Mouse (Mus musculus): Measurements from ENCODE around the gene Sncg. TPM values are rescaled to one million over a fixed set of nuclear protein-coding genes. Genes with fewer than 3 reads are reported as not detected.
"Not testable (repeated sequence)": the region's sequence is repeated elsewhere in the genome, so short reads cannot be mapped to it uniquely, and the experiment has no call there.

Sncg gene
- polyA plus RNA-seq, 1 experiment from 2014 or later: 37.4 TPM

GRCm38 (mm10) chr14:34364254-34365146 is 10.1 kb downstream of the Sncg start:
- H3K4me3 ChIP-seq (replicated peaks): peak overlapping the region; percentile 37
- ATAC-seq; H3K27ac ChIP-seq; H3K36me3 ChIP-seq; H3K27me3 ChIP-seq (replicated peaks); H3K9me3 ChIP-seq: not testable (repeated sequence)
- peak overlapping the region; percentile 90 for H3K4me2 ChIP-seq (replicated peaks)
- WGBS: 86% methylated on average over 15 of the region's 15 CpGs
- peak overlapping the region; percentile 46; the same call in 1 of the 2 replicates for H3K9ac ChIP-seq
- H3K4me1 ChIP-seq (replicated peaks): peaks cover 13% of the 10 kb centered on the region

- Histone ChIP-seq H3K9ac (peak overlapping the region; percentile 46), H3K4me1 (replicated peaks) (peaks cover 13% of the 10 kb centered on the region), H3K9me3 (no peaks in the 10 kb centered on the region), H3K27me3 (replicated peaks) (no peaks in the 10 kb centered on the region), H3K4me3 (replicated peaks) (peak overlapping the region; percentile 37), H3K27ac (no peak overlapping the region), H3K36me3 (no peaks in the 10 kb centered on the region), H3K4me2 (replicated peaks) (peak overlapping the region; percentile 90)
- 7% methylated on average over 32 of the region's 32 CpGs for WGBS
- ATAC-seq: peak; percentile 93
Measured at GRCm38 (mm10) chr14:34363490-34364253, 10.9 kb downstream of the Sncg start.

- ATAC-seq: peak; percentile 59
- H3K27me3 ChIP-seq (replicated peaks): no peaks in the 10 kb centered on the region
- peaks cover 13% of the 10 kb centered on the region for H3K4me1 ChIP-seq (replicated peaks)
- peak overlapping the region; percentile 90 for H3K4me2 ChIP-seq (replicated peaks)
- no peaks in the 10 kb centered on the region for H3K9me3 ChIP-seq
- H3K36me3 ChIP-seq: no peaks in the 10 kb centered on the region
- WGBS: 35% methylated on average over 18 of the region's 18 CpGs
- H3K4me3 ChIP-seq (replicated peaks): peak overlapping the region; percentile 37
- H3K9ac ChIP-seq: no peak overlapping the region
- no peak overlapping the region for H3K27ac ChIP-seq
Measured at GRCm38 (mm10) chr14:34362726-34363445, 11.7 kb downstream of the Sncg start.

- Histone ChIP-seq H3K9ac (no peak overlapping the region), H3K4me1 (replicated peaks) (peaks cover 13% of the 10 kb centered on the region), H3K36me3 (no peaks in the 10 kb centered on the region), H3K27ac (no peak overlapping the region), H3K27me3 (replicated peaks) (no peaks in the 10 kb centered on the region), H3K9me3 (no peaks in the 10 kb centered on the region), H3K4me2 (replicated peaks) (no peak overlapping the region), H3K4me3 (replicated peaks) (no peak overlapping the region)
- 44% methylated on average over 4 of the region's 4 CpGs for WGBS
- no peak for ATAC-seq
Measured at GRCm38 (mm10) chr14:34362135-34362534, 12.5 kb downstream of the Sncg start.

GRCm38 (mm10) chr14:34360251-34360650 is 14.3 kb downstream of the Sncg start:
- H3K4me3 ChIP-seq (replicated peaks): no peak overlapping the region
- no peak overlapping the region for H3K9ac ChIP-seq
- WGBS: 41% methylated on average over 6 of the region's 6 CpGs
- H3K27me3 ChIP-seq (replicated peaks): no peaks in the 10 kb centered on the region
- H3K4me2 ChIP-seq (replicated peaks): no peak overlapping the region
- H3K27ac ChIP-seq: no peak overlapping the region
- no peaks in the 10 kb centered on the region for H3K36me3 ChIP-seq
- no peaks in the 10 kb centered on the region for H3K9me3 ChIP-seq
- ATAC-seq: no peak
- peaks cover 13% of the 10 kb centered on the region for H3K4me1 ChIP-seq (replicated peaks)

- 49% methylated on average over 5 of the region's 5 CpGs for WGBS
- Histone ChIP-seq H3K4me1 (replicated peaks) (peaks cover 13% of the 10 kb centered on the region), H3K4me2 (replicated peaks) (no peak overlapping the region)
Measured at GRCm38 (mm10) chr14:34359676-34360244, 14.8 kb downstream of the Sncg start.

GRCm38 (mm10) chr14:34357671-34358455 is 16.7 kb downstream of the Sncg start:
- no peak overlapping the region for H3K4me2 ChIP-seq (replicated peaks)
- no peak overlapping the region for H3K4me3 ChIP-seq (replicated peaks)
- ATAC-seq: no peak
- no peak overlapping the region for H3K9ac ChIP-seq
- 0 out of 2 replicates have a peak, but pooled peaks cover 4% of the 10 kb centered on the region for H3K4me1 ChIP-seq (replicated peaks)
- 72% methylated on average over 7 of the region's 7 CpGs for WGBS
- no peaks in the 10 kb centered on the region for H3K36me3 ChIP-seq
- H3K27me3 ChIP-seq (replicated peaks): no peaks in the 10 kb centered on the region
- no peaks in the 10 kb centered on the region for H3K9me3 ChIP-seq
- H3K27ac ChIP-seq: no peak overlapping the region

More at GRCm38 (mm10) chr14:34359676-34360244, 14.8 kb downstream of the Sncg start:
- Histone ChIP-seq H3K4me3 (replicated peaks) (no peak overlapping the region), H3K27ac (no peak overlapping the region), H3K27me3 (replicated peaks) (no peaks in the 10 kb centered on the region), H3K36me3 (no peaks in the 10 kb centered on the region), H3K9me3 (no peaks in the 10 kb centered on the region), H3K9ac (no peak overlapping the region)
- no peak for ATAC-seq

- WGBS: 71% methylated on average over 6 of the region's 6 CpGs
- Histone ChIP-seq H3K4me2 (replicated peaks) (no peak within 1 kb of the TSS), H3K27ac (no peak within 1 kb of the TSS), H3K27me3 (replicated peaks) (no peaks in the 10 kb centered on the region), H3K9ac (no peak within 1 kb of the TSS), H3K4me3 (replicated peaks) (no peak within 1 kb of the TSS), H3K9me3 (no peaks in the 10 kb centered on the region), H3K4me1 (replicated peaks) (no peaks in the 10 kb centered on the region), H3K36me3 (no peaks in the 10 kb centered on the region)
- no peak for ATAC-seq
Measured at GRCm38 (mm10) chr14:34355301-34355700, 19.3 kb downstream of the Sncg start, which contains the start of gene Fam25c. Fam25c (minus strand) TSS chr14:34355433.

GRCm38 (mm10) chr14:34354456-34354855 is 20.1 kb downstream of the Sncg start:
- WGBS: 76% methylated on average over 4 of the region's 4 CpGs
- Histone ChIP-seq H3K4me3 (replicated peaks) (no peak overlapping the region), H3K27ac (no peak overlapping the region), H3K27me3 (replicated peaks) (no peaks in the 10 kb centered on the region), H3K4me2 (replicated peaks) (no peak overlapping the region), H3K36me3 (no peaks in the 10 kb centered on the region), H3K9me3 (no peaks in the 10 kb centered on the region), H3K4me1 (replicated peaks) (no peaks in the 10 kb centered on the region), H3K9ac (no peak overlapping the region)
- ATAC-seq: no peak

- no peak overlapping the region for H3K27ac ChIP-seq
- no peak overlapping the region for H3K4me3 ChIP-seq (replicated peaks)
- WGBS: 89% methylated on average over 3 of the region's 3 CpGs
Measured at GRCm38 (mm10) chr14:34353326-34353725, 21.3 kb downstream of the Sncg start.

GRCm38 (mm10) chr14:34352523-34352922 is 22.1 kb downstream of the Sncg start:
- Histone ChIP-seq H3K4me3 (replicated peaks) (no peak overlapping the region), H3K27me3 (replicated peaks) (no peaks in the 10 kb centered on the region), H3K9me3 (no peaks in the 10 kb centered on the region), H3K9ac (no peak overlapping the region), H3K36me3 (no peaks in the 10 kb centered on the region), H3K27ac (no peak overlapping the region), H3K4me2 (replicated peaks) (no peak overlapping the region), H3K4me1 (replicated peaks) (no peaks in the 10 kb centered on the region)
- 60% methylated on average over 6 of the region's 6 CpGs for WGBS
- no peak for ATAC-seq

More at GRCm38 (mm10) chr14:34353326-34353725, 21.3 kb downstream of the Sncg start:
- H3K36me3 ChIP-seq: no peaks in the 10 kb centered on the region
- no peak overlapping the region for H3K4me2 ChIP-seq (replicated peaks)
- H3K9ac ChIP-seq: no peak overlapping the region
- H3K4me1 ChIP-seq (replicated peaks): no peaks in the 10 kb centered on the region
- ATAC-seq: no peak
- H3K9me3 ChIP-seq: no peaks in the 10 kb centered on the region
- H3K27me3 ChIP-seq (replicated peaks): no peaks in the 10 kb centered on the region

Measured in intestine, embryonic 15.5 days (tissue).